Mouse (Mus musculus) limb, embryonic 14.5 days (tissue): ENCODE results near the gene Mgat3. TPM values are rescaled to one million over a fixed set of nuclear protein-coding genes. Genes with fewer than 3 reads are reported as not detected.

Experiments
- ATAC-seq: fragments of 200-750 bp; cut with Nextera tagmentation; 2 replicates; pipeline ENCODE4 v1.8.0; 2017; ENCODE audit warnings: low read depth, moderate number of reproducible peaks, moderate TSS enrichment; ENCODE audit not compliant: low FRiP score
- DNase-seq: peaks from one replicate; pipeline ENCODE4 v3.0.0-alpha.2; 2015; ENCODE audit warnings: low spot score
- H3K27ac ChIP-seq: fragments of 300-500 bp; sonication (generic); replicated peaks from 2 replicates; pipeline ENCODE4 v1.5.1; 2014; ENCODE audit warnings: low read depth, mild to moderate bottlenecking, low read length, moderate library complexity, mixed read lengths
- H3K27me3 ChIP-seq: fragments of 300-500 bp; sonication (generic); 2 replicates; pipeline ENCODE4 v1.6.1; 2014; ENCODE audit warnings: low read length, mixed read lengths; ENCODE audit not compliant: control insufficient read depth, insufficient read depth
- H3K36me3 ChIP-seq: fragments of 300-500 bp; sonication (generic); 2 replicates; pipeline ENCODE4 v1.6.1; 2014; ENCODE audit warnings: mild to moderate bottlenecking, low read length, moderate library complexity, mixed read lengths; ENCODE audit not compliant: control insufficient read depth, insufficient read depth
- H3K4me1 ChIP-seq: fragments of 300-500 bp; sonication (generic); 2 replicates; pipeline ENCODE4 v1.6.1; 2014; ENCODE audit warnings: antibody characterized with exemption, low read length, mixed read lengths; ENCODE audit not compliant: control insufficient read depth, insufficient read depth
- H3K4me2 ChIP-seq: fragments of 300-500 bp; sonication (generic); replicated peaks from 2 replicates; pipeline ENCODE4 v1.6.1; 2014; ENCODE audit warnings: low read depth, mild to moderate bottlenecking, low read length, moderate library complexity; ENCODE audit not compliant: severe bottlenecking
- H3K4me3 ChIP-seq: fragments of 300-500 bp; sonication (generic); replicated peaks from 2 replicates; pipeline ENCODE4 v1.5.1; 2014; ENCODE audit warnings: low read length
- H3K9ac ChIP-seq: fragments of 300-500 bp; sonication (generic); 2 replicates; pipeline ENCODE4 v1.6.1; 2014; ENCODE audit warnings: mild to moderate bottlenecking, low read depth, low read length, moderate library complexity; ENCODE audit not compliant: severe bottlenecking
- H3K9me3 ChIP-seq: fragments of 300-500 bp; sonication (generic); 2 replicates; pipeline ENCODE4 v1.6.1; 2016; ENCODE audit warnings: low read length; ENCODE audit not compliant: control insufficient read depth
- POLR2A ChIP-seq: fragments of 200-500 bp; IDR thresholded peaks from 2 replicates; pipeline ENCODE4 v1.8.0; 2012; ENCODE audit warnings: inconsistent platforms, mild to moderate bottlenecking, moderate library complexity, borderline replicate concordance; ENCODE audit not compliant: insufficient read depth, insufficient read length; ENCODE audit errors: extremely low read depth
- WGBS: fragments of 180-500 bp; shearing (Covaris S2); extraction: QIAGEN DNeasy Blood & Tissue Kit; methylation state at CpG from one replicate; pipeline ENCODE4 v1.1.7; 2014; 5-methylcytosine and 5-hydroxymethylcytosine counted together
- polyA plus RNA-seq, 2 experiments: library from polyadenylated mRNA; depleted of rRNA in 1 of 2; stranded (reverse) in 1 of 2; unstranded in 1 of 2; fragments of >200 nt; fragmentation: Nextera tagmentation in 1 of 2; extraction: Ambion mirVana in 1 of 2; gene quantifications; 2 replicates each; pipeline versions ENCODE4 v1.2.1 to v1.2.3; 2012 to 2014

Gene Mgat3
- polyA plus RNA-seq, 2 experiments: 6.7 to 18.1 TPM

DNA sequence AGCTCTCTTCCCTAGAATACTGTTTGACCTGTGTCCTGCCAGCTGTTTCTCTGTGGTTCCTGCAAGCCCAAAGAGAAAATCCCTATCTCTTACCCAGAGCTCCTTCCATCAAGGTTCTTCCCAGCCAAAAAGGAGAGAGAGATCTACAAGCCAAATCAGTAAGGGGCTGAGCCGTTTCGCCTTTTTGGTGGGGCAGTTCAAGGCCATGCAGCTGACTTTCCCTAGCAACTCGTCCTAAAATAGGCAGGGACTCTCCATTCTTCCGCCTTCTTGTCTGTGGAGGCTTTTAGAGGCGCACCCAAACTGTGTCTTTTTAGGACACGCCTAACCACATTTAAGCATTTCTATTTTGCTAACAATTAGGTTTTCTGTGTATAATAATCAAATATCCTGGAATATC is 29.8 kb upstream of the Mgat3 start:
- ATAC-seq (no peak), DNase-seq (no peak)
- Histone ChIP-seq H3K27ac (no peak overlapping the region), H3K4me2 (no peak overlapping the region), H3K9me3 (0 out of 2 replicates have a peak, but pooled peaks cover 4% of the 10 kb centered on the region), H3K36me3 (peaks cover 39% of the 10 kb centered on the region), H3K4me3 (no peak overlapping the region), H3K4me1 (no peaks in the 10 kb centered on the region), H3K9ac (no peak overlapping the region), H3K27me3 (no peaks in the 10 kb centered on the region)
- TF ChIP-seq POLR2A: no peak
- WGBS: 96% methylated on average over 6 of the region's 6 CpGs

GRCm38 (mm10) chr15:80145397-80145796 is 28.1 kb upstream of the Mgat3 start:
- H3K27me3 ChIP-seq: no peaks in the 10 kb centered on the region
- H3K4me3 ChIP-seq: no peak overlapping the region
- H3K4me1 ChIP-seq: no peaks in the 10 kb centered on the region
- ATAC-seq (no peak), DNase-seq (no peak)
- H3K9me3 ChIP-seq: 0 out of 2 replicates have a peak, but pooled peaks cover 4% of the 10 kb centered on the region
- no peak for TF ChIP-seq POLR2A
- no peak overlapping the region for H3K27ac ChIP-seq
- 86% methylated on average over 5 of the region's 5 CpGs for WGBS
- no peak overlapping the region for H3K4me2 ChIP-seq
- H3K36me3 ChIP-seq: peaks cover 47% of the 10 kb centered on the region
- no peak overlapping the region for H3K9ac ChIP-seq

DNA sequence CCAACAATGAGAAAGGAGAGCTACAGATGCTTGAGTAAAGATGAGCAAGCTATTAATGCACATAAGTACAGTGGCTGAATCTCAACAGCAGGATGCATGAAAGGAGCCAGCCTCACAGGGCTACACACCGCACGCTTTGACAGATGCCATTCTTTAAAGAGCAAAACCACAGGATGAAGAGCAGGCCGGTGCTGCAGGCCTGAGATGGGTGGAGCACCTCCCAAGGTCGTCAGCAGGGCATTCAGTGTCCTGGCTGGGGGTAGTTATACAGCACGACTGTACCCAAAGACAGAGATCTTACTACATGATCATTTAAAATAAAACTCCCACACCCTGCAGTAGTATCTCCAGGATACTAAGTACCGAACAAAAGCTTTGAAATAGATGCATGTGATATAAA is 27.4 kb upstream of the Mgat3 start:
- H3K9ac ChIP-seq: no peak overlapping the region
- 63% methylated on average over 6 of the region's 6 CpGs for WGBS
- no peak for TF ChIP-seq POLR2A
- H3K4me2 ChIP-seq: no peak overlapping the region
- DNase-seq (no peak), ATAC-seq (no peak)
- H3K4me1 ChIP-seq: no peaks in the 10 kb centered on the region
- no peak overlapping the region for H3K27ac ChIP-seq
- H3K9me3 ChIP-seq: 0 out of 2 replicates have a peak, but pooled peaks cover 4% of the 10 kb centered on the region
- H3K36me3 ChIP-seq: peaks cover 50% of the 10 kb centered on the region
- H3K4me3 ChIP-seq: no peak overlapping the region
- H3K27me3 ChIP-seq: no peaks in the 10 kb centered on the region

- 88% methylated on average over 14 of the region's 14 CpGs for WGBS
- Histone ChIP-seq H3K27me3 (no peaks in the 10 kb centered on the region), H3K9ac (no peak overlapping the region), H3K4me1 (no peaks in the 10 kb centered on the region), H3K4me3 (no peak overlapping the region), H3K36me3 (peaks cover 48% of the 10 kb centered on the region), H3K27ac (no peak overlapping the region), H3K4me2 (no peak overlapping the region), H3K9me3 (0 out of 2 replicates have a peak, but pooled peaks cover 2% of the 10 kb centered on the region)
- no peak for ATAC-seq
- DNase-seq: no peak
- no peak for TF ChIP-seq POLR2A
These were observed 26.4 kb upstream of the Mgat3 start for GRCm38 (mm10) chr15:80147090-80147489.

DNA sequence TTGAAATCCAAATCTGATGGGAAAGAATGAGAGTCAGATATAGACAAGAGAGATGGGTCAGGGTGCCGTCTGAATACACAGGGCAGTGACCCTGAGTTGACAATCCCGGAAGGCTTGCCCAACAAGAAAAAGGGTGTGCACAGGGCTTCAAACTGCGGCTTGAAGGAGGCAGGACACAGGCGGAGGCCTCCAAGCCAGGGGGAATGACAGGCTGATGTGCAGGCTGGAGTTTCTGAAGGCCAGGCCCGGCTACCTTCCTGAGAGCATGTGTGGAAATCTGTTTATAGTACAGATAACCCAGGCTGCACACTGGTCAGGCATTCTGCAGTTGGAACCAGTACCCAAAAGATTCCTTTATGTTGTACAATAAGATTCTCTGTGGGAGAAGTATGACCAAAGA is 26.0 kb upstream of the Mgat3 start:
- Histone ChIP-seq H3K4me2 (no peak overlapping the region), H3K4me1 (no peaks in the 10 kb centered on the region), H3K9ac (no peak overlapping the region), H3K27ac (no peak overlapping the region), H3K27me3 (no peaks in the 10 kb centered on the region), H3K36me3 (peaks cover 48% of the 10 kb centered on the region), H3K4me3 (no peak overlapping the region), H3K9me3 (no peaks in the 10 kb centered on the region)
- no peak for ATAC-seq
- no peak for DNase-seq
- WGBS: 73% methylated on average over 5 of the region's 5 CpGs
- TF ChIP-seq POLR2A: no peak

DNA sequence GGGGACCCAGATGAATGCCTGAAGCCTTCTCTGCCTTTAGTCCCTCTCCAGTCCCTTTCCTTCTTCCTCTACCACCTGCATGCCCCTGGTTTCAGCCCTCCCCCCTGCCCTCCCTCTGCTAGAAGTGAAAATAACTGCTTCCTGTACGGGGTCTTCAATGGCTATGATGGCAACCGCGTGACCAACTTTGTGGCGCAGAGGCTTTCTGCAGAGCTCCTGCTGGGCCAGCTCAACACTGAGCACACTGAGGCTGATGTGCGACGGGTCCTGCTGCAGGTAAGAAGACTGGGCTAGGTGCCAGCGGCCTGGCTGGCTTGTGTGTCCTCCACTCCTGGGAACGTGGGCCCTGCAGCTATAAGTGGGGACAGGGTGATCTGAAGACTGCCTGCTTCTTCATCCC is 25.0 kb upstream of the Mgat3 start:
- H3K9me3 ChIP-seq: no peaks in the 10 kb centered on the region
- H3K4me2 ChIP-seq: no peak overlapping the region
- DNase-seq (no peak), ATAC-seq (no peak)
- no peak overlapping the region for H3K4me3 ChIP-seq
- no peak overlapping the region for H3K9ac ChIP-seq
- WGBS: 75% methylated on average over 8 of the region's 8 CpGs
- H3K27me3 ChIP-seq: no peaks in the 10 kb centered on the region
- no peak overlapping the region for H3K27ac ChIP-seq
- no peaks in the 10 kb centered on the region for H3K4me1 ChIP-seq
- peaks cover 54% of the 10 kb centered on the region for H3K36me3 ChIP-seq
- no peak for TF ChIP-seq POLR2A
